Mouse (Mus musculus): ENCODE measurements at regions not wholly inside any gene's neighbourhood (a gene's known extent, or its start where the extent isn't known, plus 50 kb on each side); places are given as distances from the start of the nearest gene placed in this dataset.
A peak's percentile ranks its signal among the peaks of the same experiment; 100 is the strongest.

DNA sequence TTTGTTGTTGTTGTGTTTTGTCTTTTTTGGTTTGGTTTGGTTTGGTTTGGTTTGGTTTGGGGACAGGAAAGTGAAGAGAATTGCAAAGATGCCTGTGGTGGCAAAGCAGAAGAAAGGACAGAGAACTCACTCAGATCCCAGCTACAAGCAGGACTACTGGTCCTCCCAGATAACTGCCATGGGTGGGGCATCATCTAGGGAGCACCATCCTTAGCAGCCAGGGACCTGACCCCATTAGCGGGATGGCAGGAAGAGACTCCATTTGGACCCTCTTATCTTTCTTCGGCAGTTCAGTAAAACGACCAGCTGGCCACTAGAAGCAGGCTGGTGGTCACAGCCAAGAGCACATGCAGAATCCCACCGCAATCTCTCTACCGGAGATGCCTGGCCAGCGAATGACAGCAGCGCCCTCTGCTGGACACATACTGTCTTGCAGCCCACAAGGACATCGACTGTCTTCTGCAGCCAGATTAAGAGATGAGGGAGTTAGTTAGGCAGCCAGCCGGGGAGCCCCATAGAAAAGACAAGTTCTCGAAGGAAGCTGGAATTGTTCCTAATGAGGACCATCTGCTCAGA lies 119.8 kb downstream of the Gm9195 start:
- Histone ChIP-seq H3K4me3 (replicated peaks) (peak overlapping the region; percentile 43), H3K27me3 (replicated peaks) (peaks cover 21% of the 10 kb centered on the region), H3K36me3 (replicated peaks; ENCODE audit: low read length) (no peaks in the 10 kb centered on the region), H3K9me3 (no peaks in the 10 kb centered on the region), H3K4me1 (peaks cover 6% of the 10 kb centered on the region)
- no peak for TF ChIP-seq GATA1 (IDR thresholded peaks at IDR 0.05; ENCODE audit: borderline replicate concordance, low read length)
- no peak for TF ChIP-seq FLI1 (IDR thresholded peaks at IDR 0.05; ENCODE audit: low read length)

DNA sequence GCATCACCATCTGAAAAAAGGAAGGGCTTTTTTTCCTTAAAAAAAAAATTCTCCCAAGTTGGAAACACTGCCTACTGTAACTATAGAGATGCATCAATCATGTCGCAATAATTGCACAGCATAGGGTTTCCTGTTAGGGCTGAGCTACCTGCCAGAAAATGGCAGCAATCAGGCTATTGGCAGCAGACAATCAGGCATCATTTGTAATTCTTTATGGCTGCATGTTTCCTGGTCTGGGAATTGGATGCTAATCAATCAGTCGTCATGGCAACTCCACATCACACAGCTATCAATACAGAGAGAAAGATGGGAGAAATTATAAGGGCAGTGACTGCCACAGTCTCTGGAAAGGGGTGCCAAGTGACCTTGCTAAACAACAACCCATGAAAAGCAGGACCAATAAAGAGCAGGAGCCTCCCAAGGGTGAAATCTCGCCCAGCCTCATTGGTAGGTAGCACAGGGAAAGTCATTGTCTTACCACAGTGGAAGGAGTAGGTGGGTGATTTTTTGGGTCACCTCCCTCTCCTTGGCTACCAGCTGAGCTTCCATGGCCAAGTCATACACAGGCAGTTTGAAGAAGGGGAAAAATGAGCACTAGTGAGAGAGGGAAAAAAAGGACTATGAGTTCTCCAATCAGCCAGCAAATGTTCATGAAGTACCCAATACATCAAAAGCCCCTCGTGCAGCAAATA lies 130.7 kb downstream of the Gm9195 start:
- Histone ChIP-seq H3K9me3 (no peaks in the 10 kb centered on the region), H3K4me1 (no peaks in the 10 kb centered on the region), H3K36me3 (replicated peaks; ENCODE audit: low read length) (no peaks in the 10 kb centered on the region), H3K27me3 (replicated peaks) (no peaks in the 10 kb centered on the region), H3K4me3 (replicated peaks) (no peak overlapping the region)
- TF ChIP-seq FLI1 (IDR thresholded peaks at IDR 0.05; ENCODE audit: low read length) = no peak
- TF ChIP-seq GATA1 (IDR thresholded peaks at IDR 0.05; ENCODE audit: borderline replicate concordance, low read length) = no peak

DNA sequence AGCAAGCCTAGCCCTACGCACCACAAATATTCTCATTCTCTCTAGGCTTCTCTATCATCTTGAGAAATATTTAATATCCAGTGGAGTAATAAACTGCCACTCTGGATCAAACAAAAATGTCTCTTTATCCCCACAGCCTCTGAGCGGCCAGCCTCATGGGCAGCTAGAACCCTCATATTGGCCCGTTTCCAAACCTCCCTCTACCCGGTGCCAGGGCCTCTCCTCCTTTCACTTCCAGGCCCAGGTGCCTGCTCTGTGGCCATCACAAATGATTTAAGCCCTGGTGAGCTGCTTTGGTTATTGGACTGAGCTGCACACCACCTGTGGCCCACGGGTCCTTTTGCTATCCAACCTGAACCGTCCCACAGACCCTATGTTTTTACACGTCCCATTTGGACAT lies 131.5 kb downstream of the Gm9195 start:
- Histone ChIP-seq H3K4me1 (no peaks in the 10 kb centered on the region), H3K4me3 (replicated peaks) (no peak overlapping the region), H3K36me3 (replicated peaks; ENCODE audit: low read length) (no peaks in the 10 kb centered on the region), H3K9me3 (no peaks in the 10 kb centered on the region), H3K27me3 (replicated peaks) (no peaks in the 10 kb centered on the region)
- TF ChIP-seq GATA1 (IDR thresholded peaks at IDR 0.05; ENCODE audit: borderline replicate concordance, low read length) (no peak), FLI1 (IDR thresholded peaks at IDR 0.05; ENCODE audit: low read length) (no peak)

DNA sequence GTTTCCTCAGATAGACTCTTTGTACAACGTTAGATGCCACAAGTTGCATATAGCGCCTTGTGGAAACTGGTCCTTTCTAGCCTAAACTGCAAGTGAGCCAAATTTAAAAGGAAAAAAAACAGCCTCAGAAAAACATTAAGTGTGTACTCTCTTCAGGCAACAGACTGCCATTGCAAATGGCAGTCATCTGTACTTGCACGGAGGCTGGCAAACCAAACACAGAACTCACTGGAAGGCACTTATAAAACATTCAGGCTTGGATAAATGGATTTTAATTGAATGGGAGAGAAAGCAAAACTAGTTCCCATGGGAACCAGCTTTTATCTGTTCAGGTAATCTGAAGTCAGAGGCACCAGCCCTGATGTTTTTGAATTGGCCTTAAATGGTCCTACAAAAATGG lies 133.7 kb downstream of the Gm9195 start:
- no peaks in the 10 kb centered on the region for H3K27me3 ChIP-seq (replicated peaks)
- no peak overlapping the region for H3K4me3 ChIP-seq (replicated peaks)
- H3K36me3 ChIP-seq (replicated peaks; ENCODE audit: low read length) = no peaks in the 10 kb centered on the region
- H3K9me3 ChIP-seq = no peaks in the 10 kb centered on the region
- TF ChIP-seq FLI1 (IDR thresholded peaks at IDR 0.05; ENCODE audit: low read length) (no peak), GATA1 (IDR thresholded peaks at IDR 0.05; ENCODE audit: borderline replicate concordance, low read length) (no peak)
- no peaks in the 10 kb centered on the region; the same call in 1 of the 2 replicates for H3K4me1 ChIP-seq

DNA sequence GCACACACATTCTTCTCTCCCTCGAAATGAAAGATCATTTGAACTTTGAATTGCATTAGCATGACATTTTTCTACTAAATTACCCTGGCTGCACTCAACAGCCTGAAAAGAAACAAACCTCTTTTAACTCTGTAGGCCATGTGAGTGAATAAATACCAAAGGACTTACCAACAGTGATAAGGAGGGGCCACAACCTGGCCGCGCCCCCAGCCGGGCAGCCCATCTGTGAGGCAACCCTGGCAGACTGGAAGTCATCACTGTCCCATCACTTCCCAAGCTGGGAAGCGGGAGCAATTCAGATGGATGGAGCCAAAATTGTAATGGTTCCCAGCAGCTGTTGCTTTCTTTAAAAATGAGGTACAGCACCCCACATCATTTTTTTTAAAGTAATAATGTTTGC lies 149.5 kb downstream of the Gm9195 start:
- H3K27me3 ChIP-seq (replicated peaks) = no peaks in the 10 kb centered on the region
- no peaks in the 10 kb centered on the region for H3K36me3 ChIP-seq (replicated peaks; ENCODE audit: low read length)
- H3K4me3 ChIP-seq (replicated peaks) = no peak overlapping the region
- no peaks in the 10 kb centered on the region for H3K9me3 ChIP-seq
- no peaks in the 10 kb centered on the region for H3K4me1 ChIP-seq
- TF ChIP-seq GATA1 (IDR thresholded peaks at IDR 0.05; ENCODE audit: borderline replicate concordance, low read length) = no peak
- TF ChIP-seq FLI1 (IDR thresholded peaks at IDR 0.05; ENCODE audit: low read length) = no peak

DNA sequence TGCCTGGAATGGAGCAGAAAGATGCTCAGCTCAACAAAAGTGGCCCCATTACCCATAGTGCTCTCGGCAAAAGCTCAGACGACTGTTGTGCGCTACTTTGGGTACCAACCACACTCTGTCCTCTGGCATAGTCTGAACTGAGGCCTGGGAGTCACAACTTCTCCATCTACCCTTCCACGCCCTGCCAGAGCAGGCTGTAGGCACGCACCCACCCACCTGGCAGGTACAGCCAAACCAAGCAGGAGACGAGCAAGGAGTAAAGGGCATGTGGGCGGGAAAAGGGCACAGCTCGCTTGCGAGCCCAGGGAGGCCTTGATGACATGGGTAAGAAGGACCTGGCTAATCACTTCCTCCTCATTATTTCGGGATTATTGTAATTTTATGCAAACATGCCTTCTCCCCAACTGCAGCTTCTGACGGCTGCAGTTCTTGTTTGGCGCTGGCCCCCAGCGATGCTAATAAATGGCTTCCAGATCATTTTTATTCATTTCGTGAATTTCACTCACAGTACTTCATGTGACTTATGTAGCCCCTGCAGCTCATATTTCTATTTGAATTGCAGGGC lies 150.0 kb downstream of the Gm9195 start:
- Histone ChIP-seq H3K27me3 (replicated peaks) (no peaks in the 10 kb centered on the region), H3K4me1 (no peaks in the 10 kb centered on the region), H3K36me3 (replicated peaks; ENCODE audit: low read length) (no peaks in the 10 kb centered on the region), H3K9me3 (no peaks in the 10 kb centered on the region), H3K4me3 (replicated peaks) (no peak overlapping the region)
- no peak for TF ChIP-seq FLI1 (IDR thresholded peaks at IDR 0.05; ENCODE audit: low read length)
- 0 out of 3 replicates have a peak, but pooled peaks have one; percentile 3 for TF ChIP-seq GATA1 (IDR thresholded peaks at IDR 0.05; ENCODE audit: borderline replicate concordance, low read length)

DNA sequence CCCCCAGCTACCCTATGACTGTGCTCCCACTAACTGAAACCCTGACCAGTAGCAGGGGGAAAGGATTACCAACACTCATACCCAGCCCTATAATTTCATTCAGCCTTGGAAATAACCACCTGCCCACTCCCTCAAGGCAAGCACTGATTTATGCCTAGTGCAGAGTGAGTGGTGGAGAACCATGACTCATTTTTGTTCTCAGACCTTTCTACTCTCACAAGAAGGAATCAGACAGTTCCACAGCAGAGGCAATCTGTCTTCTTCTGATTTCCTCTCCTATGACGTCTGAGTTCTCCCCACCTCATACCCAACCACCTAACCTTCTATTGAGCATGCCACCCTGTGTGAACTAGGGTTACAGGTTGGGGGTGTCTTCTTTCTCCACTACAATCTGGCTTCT lies 153.6 kb downstream of the Gm9195 start:
- peaks cover 7% of the 10 kb centered on the region; the same call in 1 of the 2 replicates for H3K9me3 ChIP-seq
- H3K27me3 ChIP-seq (replicated peaks) = no peaks in the 10 kb centered on the region
- H3K4me1 ChIP-seq = no peaks in the 10 kb centered on the region
- TF ChIP-seq GATA1 (IDR thresholded peaks at IDR 0.05; ENCODE audit: borderline replicate concordance, low read length) (no peak), FLI1 (IDR thresholded peaks at IDR 0.05; ENCODE audit: low read length) (no peak)
- H3K36me3 ChIP-seq (replicated peaks; ENCODE audit: low read length) = no peaks in the 10 kb centered on the region
- H3K4me3 ChIP-seq (replicated peaks) = no peak overlapping the region

DNA sequence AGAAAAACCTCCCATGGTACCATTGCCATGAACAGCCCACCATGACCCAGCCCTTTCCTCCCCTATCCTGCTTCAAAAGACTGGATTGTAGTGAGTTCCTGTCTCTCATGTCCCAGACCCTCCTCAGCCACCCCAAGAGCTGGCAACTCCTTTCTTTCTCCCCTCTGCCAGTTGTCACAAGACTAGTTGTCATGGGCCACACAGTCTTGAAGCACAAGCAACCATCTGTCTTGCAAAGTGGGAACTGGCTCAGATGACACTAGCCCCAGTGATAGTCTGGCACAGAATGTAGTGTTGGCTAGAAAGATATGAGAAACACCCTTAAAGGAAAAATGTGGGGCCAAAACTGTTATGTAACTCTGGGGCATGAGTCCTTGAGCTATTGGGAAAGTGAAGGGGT lies 187.8 kb downstream of the Gm9195 start:
- H3K9me3 ChIP-seq = peaks cover 7% of the 10 kb centered on the region
- no peaks in the 10 kb centered on the region for H3K36me3 ChIP-seq (replicated peaks; ENCODE audit: low read length)
- no peaks in the 10 kb centered on the region for H3K4me1 ChIP-seq
- no peaks in the 10 kb centered on the region for H3K27me3 ChIP-seq (replicated peaks)
- no peak overlapping the region for H3K4me3 ChIP-seq (replicated peaks)
- TF ChIP-seq GATA1 (IDR thresholded peaks at IDR 0.05; ENCODE audit: borderline replicate concordance, low read length) (no peak), FLI1 (IDR thresholded peaks at IDR 0.05; ENCODE audit: low read length) (no peak)

DNA sequence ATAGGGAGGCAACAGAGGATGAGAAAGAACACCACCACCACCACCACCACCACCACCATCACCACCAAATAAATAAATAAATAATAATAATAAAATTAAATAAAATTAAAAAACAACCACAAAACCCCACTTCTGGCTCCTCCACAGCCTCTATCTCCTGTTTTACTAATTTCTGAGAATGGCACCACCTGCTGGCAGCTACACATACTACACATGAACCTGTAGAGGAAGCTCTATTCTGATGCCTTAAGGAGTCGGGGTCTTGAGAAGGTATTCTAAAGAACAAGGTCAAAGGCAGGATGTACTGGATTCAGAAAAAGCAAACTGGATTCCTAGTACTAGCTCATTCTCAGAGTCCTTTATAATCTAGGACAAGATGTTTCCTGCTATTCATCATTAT lies 191.6 kb downstream of the Gm9195 start:
- Histone ChIP-seq H3K4me3 (replicated peaks) (no peak overlapping the region), H3K4me1 (no peaks in the 10 kb centered on the region), H3K36me3 (replicated peaks; ENCODE audit: low read length) (no peaks in the 10 kb centered on the region), H3K9me3 (peaks cover 13% of the 10 kb centered on the region), H3K27me3 (replicated peaks) (peaks cover 5% of the 10 kb centered on the region)
- TF ChIP-seq FLI1 (IDR thresholded peaks at IDR 0.05; ENCODE audit: low read length) (no peak), GATA1 (IDR thresholded peaks at IDR 0.05; ENCODE audit: borderline replicate concordance, low read length) (no peak)

DNA sequence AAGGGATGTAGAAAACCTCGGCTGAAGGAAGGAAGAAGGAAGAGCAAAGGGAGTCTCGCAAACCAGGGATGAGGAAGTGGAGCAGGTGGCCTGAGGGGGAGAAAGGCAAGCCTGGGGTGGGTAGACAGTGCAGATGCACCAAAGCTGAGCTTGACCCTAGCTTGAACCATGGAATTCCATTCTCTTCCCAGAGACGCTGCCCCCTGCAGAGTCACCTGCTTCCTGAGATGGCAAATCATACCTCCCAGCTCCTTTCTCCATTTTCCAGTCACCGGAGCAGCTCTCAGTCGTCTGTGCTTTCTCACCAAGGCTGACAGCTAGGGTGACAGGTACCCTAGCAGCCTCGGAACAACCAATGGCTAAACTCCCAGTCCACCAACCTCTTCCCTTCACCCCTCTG lies 197.0 kb downstream of the Gm9195 start:
- peaks cover 20% of the 10 kb centered on the region for H3K27me3 ChIP-seq (replicated peaks)
- TF ChIP-seq GATA1 (IDR thresholded peaks at IDR 0.05; ENCODE audit: borderline replicate concordance, low read length) (no peak), FLI1 (IDR thresholded peaks at IDR 0.05; ENCODE audit: low read length) (no peak)
- no peak overlapping the region for H3K4me3 ChIP-seq (replicated peaks)
- H3K4me1 ChIP-seq = no peaks in the 10 kb centered on the region
- H3K9me3 ChIP-seq = peaks cover 8% of the 10 kb centered on the region
- no peaks in the 10 kb centered on the region for H3K36me3 ChIP-seq (replicated peaks; ENCODE audit: low read length)

All from megakaryocyte, embryonic 14.5 days (primary cell).